Mouse (Mus musculus): Measurements from ENCODE around the gene Efcab6. TPM values are rescaled to one million over a fixed set of nuclear protein-coding genes. Genes with fewer than 3 reads are reported as not detected.

Efcab6 gene
- total and polyA plus RNA-seq, 3 experiments: not detected

- Histone ChIP-seq H3K9ac (ENCODE audit: control insufficient read depth, low read depth, low read length, poor library complexity, severe bottlenecking) (no peak overlapping the region), H3K79me2 (ENCODE audit: control insufficient read depth, insufficient read depth, low read length, poor library complexity) (no peaks in the 10 kb centered on the region), H3K9me3 (replicated peaks; ENCODE audit: insufficient read depth, low read length) (no peaks in the 10 kb centered on the region), H3K27me3 (ENCODE audit: control insufficient read depth in 1 of 2, insufficient read depth in 2 of 2, low read length in 2 of 2) (no peaks in the 10 kb centered on the region), H3K4me3 (ENCODE audit: control insufficient read depth in 1 of 2, insufficient read depth in 1 of 2, low read depth in 2 of 2, low read length in 2 of 2) (no peak overlapping the region), H3K36me3 (ENCODE audit: control insufficient read depth in 1 of 2, insufficient read depth in 2 of 2, low read length in 2 of 2) (no peaks in the 10 kb centered on the region), H3K27ac (ENCODE audit: control insufficient read depth, low read depth, low read length) (no peak overlapping the region), H3K4me1 (ENCODE audit: control insufficient read depth in 1 of 2, insufficient read depth in 2 of 2, low read length in 2 of 2) (no peaks in the 10 kb centered on the region)
- DNase-seq (ENCODE audit: low read depth, low spot score): no peak
- TF ChIP-seq USF1 (IDR thresholded peaks at IDR 0.05; ENCODE audit: low read depth, low read length): no peak
- no peak for TF ChIP-seq RCOR1 (IDR thresholded peaks at IDR 0.05; ENCODE audit: low read depth, low read length)
- TF ChIP-seq ZC3H11A (IDR thresholded peaks at IDR 0.05; ENCODE audit: low read depth, low read length): no peak
- no peak for TF ChIP-seq E2F4 (IDR thresholded peaks at IDR 0.05; ENCODE audit: borderline replicate concordance, low read depth, low read length)
- no peak for TF ChIP-seq RAD21 (IDR thresholded peaks at IDR 0.05; ENCODE audit: low read depth, low read length)
- TF ChIP-seq ZKSCAN1 (IDR thresholded peaks at IDR 0.05; ENCODE audit: low read depth, low read length): no peak
- TF ChIP-seq GATA1 (IDR thresholded peaks at IDR 0.05; ENCODE audit: low read depth, low read length): no peak
- TF ChIP-seq NRF1 (IDR thresholded peaks at IDR 0.05; ENCODE audit: insufficient read depth, low read depth, low read length, poor library complexity, severe bottlenecking): no peak
- no peak for TF ChIP-seq POLR2A (IDR thresholded peaks at IDR 0.05; ENCODE audit: control insufficient read depth in 1 of 2, insufficient read depth in 1 of 2, low read depth in 1 of 2, low read length in 2 of 2, poor library complexity in 1 of 2)
Measured at GRCm38 (mm10) chr15:83845734-83846133, 219.4 kb downstream of the Efcab6 start.

GRCm38 (mm10) chr15:83842915-83843789, 222.0 kb downstream of the Efcab6 start:
- DNase-seq (ENCODE audit: low read depth, low spot score): no peak
- Histone ChIP-seq H3K4me3 (ENCODE audit: control insufficient read depth in 1 of 2, insufficient read depth in 1 of 2, low read depth in 2 of 2, low read length in 2 of 2) (no peak overlapping the region), H3K9ac (ENCODE audit: control insufficient read depth, low read depth, low read length, poor library complexity, severe bottlenecking) (no peak overlapping the region), H3K79me2 (ENCODE audit: control insufficient read depth, insufficient read depth, low read length, poor library complexity) (no peaks in the 10 kb centered on the region), H3K36me3 (ENCODE audit: control insufficient read depth in 1 of 2, insufficient read depth in 2 of 2, low read length in 2 of 2) (no peaks in the 10 kb centered on the region), H3K27ac (ENCODE audit: control insufficient read depth, low read depth, low read length) (no peak overlapping the region), H3K9me3 (replicated peaks; ENCODE audit: insufficient read depth, low read length) (no peaks in the 10 kb centered on the region), H3K27me3 (ENCODE audit: control insufficient read depth in 1 of 2, insufficient read depth in 2 of 2, low read length in 2 of 2) (no peaks in the 10 kb centered on the region), H3K4me1 (ENCODE audit: control insufficient read depth in 1 of 2, insufficient read depth in 2 of 2, low read length in 2 of 2) (no peaks in the 10 kb centered on the region)
- TF ChIP-seq BHLHE40 (IDR thresholded peaks at IDR 0.05; ENCODE audit: borderline replicate concordance, low read depth, low read length) (no peak), GABPA (IDR thresholded peaks at IDR 0.05; ENCODE audit: low read depth, low read length) (no peak), CHD2 (IDR thresholded peaks at IDR 0.05; ENCODE audit: low read length) (no peak), EP300 (IDR thresholded peaks at IDR 0.05; ENCODE audit: low read depth in 1 of 2, low read length in 2 of 2) (no peak), CHD1 (IDR thresholded peaks at IDR 0.05; ENCODE audit: low read depth, low read length) (no peak), MAX (IDR thresholded peaks at IDR 0.05; ENCODE audit: low read length) (no peak), POLR2AphosphoS5 (IDR thresholded peaks at IDR 0.05; ENCODE audit: borderline replicate concordance, low read depth, low read length) (no peak), MXI1 (IDR thresholded peaks at IDR 0.05; ENCODE audit: low read depth, low read length) (no peak), MAFK (IDR thresholded peaks at IDR 0.05; ENCODE audit: borderline replicate concordance, low read depth, low read length) (no peak), NRF1 (IDR thresholded peaks at IDR 0.05; ENCODE audit: insufficient read depth, low read depth, low read length, poor library complexity, severe bottlenecking) (no peak), HCFC1 (IDR thresholded peaks at IDR 0.05; ENCODE audit: low read depth, low read length) (no peak)
